Mouse (Mus musculus) embryonic stem cell, embryonic (primary cell): ENCODE results near the gene Amdhd1.
"Not testable (repeated sequence)": the region's sequence is repeated elsewhere in the genome, so short reads cannot be mapped to it uniquely, and the experiment has no call there.

Source experiments
- CTCF ChIA-PET, 4 experiments: fragments of 300-600 bp in 2 of 4; fragments of 350-600 bp in 2 of 4; sonication (Branson Sonifier 250); formaldehyde crosslinking; loops; one replicate each; lab custom pipeline; 2022; ENCODE audit warnings: inconsistent platforms in 2 of 4; lab: Charles Lee
- POLR2A ChIA-PET, 4 experiments: fragments of 300-600 bp in 2 of 4; fragments of 350-600 bp in 2 of 4; sonication (Branson Sonifier 250); formaldehyde crosslinking; loops; one replicate each; lab custom pipeline; 2022; ENCODE audit warnings: antibody characterized with exemption in 4 of 4, inconsistent platforms in 1 of 4; lab: Charles Lee

The Amdhd1 gene

DNA sequence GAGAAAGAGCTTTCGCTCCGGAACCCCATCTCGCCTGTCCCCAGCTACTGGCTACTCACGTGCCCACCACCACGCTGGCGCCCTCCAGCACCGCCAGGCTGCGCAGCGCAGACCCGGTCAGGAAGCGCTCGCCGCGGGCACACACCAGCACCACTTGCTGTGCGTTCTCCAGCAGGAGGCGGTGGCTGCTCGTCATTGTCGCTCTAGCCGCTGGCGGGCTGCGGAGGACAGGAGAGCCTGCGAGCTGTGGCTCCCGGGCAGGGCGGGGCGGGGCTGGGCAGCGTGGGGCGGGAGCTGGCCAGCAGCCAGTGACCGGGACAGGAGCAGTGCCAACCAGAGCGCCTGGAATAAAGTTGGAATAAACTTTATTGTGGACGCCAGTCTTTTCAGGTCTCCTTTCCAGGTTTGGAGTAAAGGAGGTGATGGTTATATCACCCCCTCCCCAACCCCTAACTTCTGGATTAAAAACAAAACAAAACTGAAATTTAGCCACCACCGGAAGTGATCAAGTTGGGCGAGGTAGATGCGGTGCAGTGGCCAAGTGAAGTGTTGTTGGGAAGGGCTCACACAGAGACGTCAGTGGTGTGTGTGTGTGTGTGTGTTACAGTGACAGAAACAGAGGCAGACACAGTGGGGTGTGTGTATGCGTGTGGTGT is at the start of gene Amdhd1:
Gene Amdhd1, minus strand, starts transcription at position 259 of the 656 bp plus-strand sequence.
- CTCF ChIA-PET: interaction anchor here in 3 of 4 experiments (0.5 to 2.1 kb wide), 10 partner anchors 9 to 380 kb away, joined by 3 to 15 read pairs (median 4); no protein-coding TSS in a partner anchor
- POLR2A ChIA-PET: interaction anchor here in 3 of 4 experiments (0.7 to 1.8 kb wide), 9 partner anchors 9 to 107 kb away, joined by 3 to 8 read pairs (median 3); no protein-coding TSS in a partner anchor

GRCm38 (mm10) chr10:93589281-93589848 is 49.5 kb upstream of the Amdhd1 start, which contains the start of gene Snrpf:
Snrpf (minus strand) TSS chr10:93589706.
- CTCF ChIA-PET: interaction anchor here in 1 of 4 experiments (0.6 kb wide), 1 partner anchor 17 kb away, joined by 4 read pairs; no protein-coding TSS in a partner anchor
- POLR2A ChIA-PET: interaction anchor here (0.5 to 2.0 kb wide), 15 partner anchors 12 to 287 kb away, joined by 3 to 9 read pairs (median 4); partner anchors contain the start of gene Lta4h (in 1 of the 4)

DNA sequence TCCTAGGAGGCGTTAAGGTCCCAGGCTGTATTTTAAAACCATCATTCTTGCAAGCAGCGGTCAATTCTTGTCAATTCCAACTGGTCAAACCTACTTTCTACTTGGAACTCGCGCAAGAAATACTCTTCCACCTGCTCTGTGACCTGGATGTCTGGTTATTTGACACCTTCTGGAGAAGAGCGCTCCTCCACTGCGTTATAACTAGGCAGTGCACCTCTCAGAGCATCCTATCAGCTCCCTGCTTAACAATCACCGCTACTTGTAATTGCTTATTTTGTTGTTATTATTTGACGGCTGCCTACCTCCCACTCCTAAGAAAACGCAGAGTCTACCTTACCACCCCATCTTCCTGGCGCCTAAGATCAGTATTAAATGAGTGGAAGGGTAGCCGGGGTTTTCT is 49.0 kb upstream of the Amdhd1 start:
- CTCF ChIA-PET: interaction anchor here in 1 of 4 experiments (1.3 kb wide), 1 partner anchor 188 kb away, joined by 3 read pairs; no protein-coding TSS in a partner anchor
- POLR2A ChIA-PET: interaction anchor here in 2 of 4 experiments (0.6 to 2.0 kb wide), 11 partner anchors 11 to 263 kb away, joined by 3 to 9 read pairs (median 4); partner anchors contain the start of gene Lta4h (in 1 of the 2)

GRCm38 (mm10) chr10:93577271-93577886 is 37.5 kb upstream of the Amdhd1 start:
- POLR2A ChIA-PET: interaction anchor here (0.6 to 2.1 kb wide), 8 partner anchors 7 to 313 kb away, joined by 3 to 9 read pairs (median 4); no protein-coding TSS in a partner anchor
- CTCF ChIA-PET: interaction anchor here (0.5 to 4.0 kb wide), 18 partner anchors 10 to 1868 kb away, joined by 3 to 24 read pairs (median 4); partner anchors contain the start of gene Amdhd1 (in 1 of the 4)

DNA sequence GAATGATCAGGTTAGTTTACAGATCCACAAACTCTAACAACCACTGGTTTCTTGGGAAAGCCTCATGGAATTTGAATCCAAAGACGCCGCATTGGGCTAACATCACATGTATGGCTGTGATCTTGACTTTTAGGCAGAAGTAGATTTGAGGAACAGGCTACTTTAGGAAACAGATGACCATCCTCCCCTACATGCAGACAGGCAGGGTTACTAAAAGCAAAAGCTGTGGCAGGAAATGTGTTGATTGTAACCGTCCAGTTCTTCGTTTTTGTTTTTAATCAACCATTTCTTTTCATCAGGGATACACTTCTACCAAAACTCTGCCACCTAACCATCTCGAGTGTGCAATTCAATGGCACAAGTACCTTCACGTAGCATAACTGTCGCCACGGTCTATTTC is 36.1 kb upstream of the Amdhd1 start:
- ChIA-PET CTCF (interaction anchor here in 3 of 4 experiments (0.7 to 4.0 kb wide), 3 partner anchors 27 to 90 kb away, joined by 3 to 24 read pairs (median 4); no protein-coding TSS in a partner anchor), POLR2A (interaction anchor here in 1 of 4 experiments (0.8 to 1.3 kb wide), 2 partner anchors 9 kb away, joined by 3 read pairs; no protein-coding TSS in a partner anchor)

GRCm38 (mm10) chr10:93574966-93575365 is 35.1 kb upstream of the Amdhd1 start:
- ChIA-PET CTCF (no interaction called here), POLR2A (interaction anchor here in 1 of 4 experiments (0.8 kb wide), 1 partner anchor 10 kb away, joined by 3 read pairs; no protein-coding TSS in a partner anchor)

- CTCF ChIA-PET: interaction anchor here (0.6 to 1.3 kb wide), 30 partner anchors 11 to 544 kb away, joined by 3 to 18 read pairs (median 5); no protein-coding TSS in a partner anchor
- POLR2A ChIA-PET: interaction anchor here in 2 of 4 experiments (0.6 to 2.2 kb wide), 7 partner anchors 13 to 810 kb away, joined by 3 to 6 read pairs (median 4); no protein-coding TSS in a partner anchor
These were observed 32.4 kb upstream of the Amdhd1 start for GRCm38 (mm10) chr10:93572209-93572608.

DNA sequence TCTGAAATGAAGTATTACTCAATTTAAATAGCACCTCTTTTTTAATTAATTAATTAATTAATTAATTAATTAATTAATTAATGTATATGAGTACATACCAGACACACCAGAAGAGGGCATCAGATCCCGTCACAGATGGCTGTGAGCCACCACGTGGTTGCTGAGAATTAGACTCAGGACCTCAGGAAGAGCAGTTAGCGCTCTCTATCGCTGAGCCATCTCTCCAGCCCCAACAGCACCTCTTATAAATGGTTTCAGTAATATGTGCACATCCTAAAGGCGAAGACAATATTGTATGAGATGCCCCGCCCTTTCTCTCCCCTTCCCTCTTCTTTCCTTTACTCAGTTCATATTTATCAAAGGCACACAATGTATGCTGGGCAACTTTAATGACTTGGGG is 28.8 kb upstream of the Amdhd1 start:
- ChIA-PET POLR2A (interaction anchor here in 1 of 4 experiments (1.0 to 1.1 kb wide), 2 partner anchors 9 to 17 kb away, joined by 3 to 4 read pairs; no protein-coding TSS in a partner anchor), CTCF (interaction anchor here in 1 of 4 experiments (0.9 to 1.5 kb wide), 2 partner anchors 18 to 83 kb away, joined by 4 to 6 read pairs; no protein-coding TSS in a partner anchor)

DNA sequence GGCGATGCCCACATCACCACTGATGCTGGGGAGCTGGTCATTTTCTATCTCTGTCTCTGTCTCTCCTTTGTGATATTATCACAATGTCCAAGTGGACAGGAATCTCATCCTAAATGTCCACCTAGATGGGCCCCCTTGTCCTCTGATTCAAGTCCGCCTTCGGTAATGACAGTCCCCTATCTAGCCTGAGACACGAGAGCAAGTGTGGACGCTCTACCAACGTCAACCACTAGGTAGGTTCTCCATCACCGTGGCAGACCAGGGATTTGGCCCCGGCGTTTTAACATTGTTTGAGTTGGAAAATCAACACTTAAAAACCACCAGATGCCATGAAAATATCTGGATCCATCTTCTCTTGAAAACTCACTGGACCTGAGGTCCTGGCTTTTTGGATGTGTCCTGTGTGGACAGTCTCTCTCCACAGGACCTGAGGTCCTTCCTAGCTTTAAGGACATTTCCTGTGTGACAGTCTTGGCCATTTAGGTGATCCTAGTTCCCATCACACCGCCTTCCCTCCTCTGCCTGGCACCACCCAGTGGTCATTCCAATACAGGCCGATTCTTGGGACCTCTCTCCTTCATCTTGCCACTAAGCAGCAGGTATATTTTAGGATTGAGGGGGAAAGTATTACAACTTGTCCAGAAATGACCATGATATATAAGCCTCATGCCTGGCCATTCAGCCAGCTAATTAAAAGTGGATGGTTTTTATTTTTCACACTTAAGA is 28.2 kb upstream of the Amdhd1 start:
- CTCF ChIA-PET: no interaction called here
- POLR2A ChIA-PET: interaction anchor here in 3 of 4 experiments (0.5 to 1.1 kb wide), 3 partner anchors 10 to 265 kb away, joined by 3 to 6 read pairs (median 3); no protein-coding TSS in a partner anchor

DNA sequence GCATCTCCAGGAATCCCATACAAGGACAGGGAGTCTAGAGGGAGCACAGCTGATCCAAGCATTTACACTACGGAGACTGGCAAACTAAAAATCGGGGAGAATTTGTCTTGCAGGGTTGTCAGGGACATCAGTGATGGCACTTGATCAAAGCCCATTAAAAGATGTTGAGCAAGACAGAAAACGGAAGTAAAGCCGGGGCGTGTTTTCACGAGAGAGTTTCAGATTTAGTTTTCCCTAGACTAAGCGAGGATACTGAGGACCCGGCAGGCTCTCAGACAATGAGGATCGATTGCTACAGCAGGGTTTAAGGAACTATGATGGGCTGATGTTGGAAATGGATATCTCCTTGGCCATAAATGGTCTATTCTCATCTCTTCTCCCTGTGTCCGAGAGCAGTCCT is 27.2 kb upstream of the Amdhd1 start:
- CTCF ChIA-PET: interaction anchor here in 1 of 4 experiments (1.2 kb wide), 1 partner anchor 18 kb away, joined by 4 read pairs; no protein-coding TSS in a partner anchor

GRCm38 (mm10) chr10:93564518-93565090 is 24.8 kb upstream of the Amdhd1 start:
- POLR2A ChIA-PET: no interaction called here
- CTCF ChIA-PET: interaction anchor here in 1 of 4 experiments (1.3 kb wide), 1 partner anchor 13 kb away, joined by 3 read pairs; no protein-coding TSS in a partner anchor

More for the DNA sequence above, 27.2 kb upstream of the Amdhd1 start:
- POLR2A ChIA-PET: no interaction called here

DNA sequence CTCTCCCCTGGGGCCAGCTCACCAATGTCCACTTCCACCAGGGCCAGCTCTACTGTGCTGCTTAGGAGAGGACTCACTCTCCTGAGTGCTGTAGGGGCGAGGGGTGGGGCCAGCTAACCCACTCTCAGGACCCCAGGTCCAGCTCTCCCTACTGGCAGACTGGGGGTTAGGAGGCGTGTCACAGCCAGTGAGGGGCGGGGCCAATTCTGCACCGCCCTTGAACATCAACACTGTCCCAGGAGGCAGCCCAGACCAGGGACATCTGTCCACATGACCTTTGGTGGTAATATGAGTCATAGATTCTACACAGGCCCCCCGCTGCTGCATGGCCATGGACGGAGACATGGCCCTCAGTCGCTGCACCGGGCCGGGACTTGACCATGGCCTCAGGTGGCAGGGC is 20.0 kb upstream of the Amdhd1 start:
- ChIA-PET CTCF (interaction anchor here in 3 of 4 experiments (0.6 to 2.0 kb wide), 11 partner anchors 10 to 260 kb away, joined by 3 to 21 read pairs (median 5); no protein-coding TSS in a partner anchor), POLR2A (interaction anchor here in 2 of 4 experiments (0.5 to 3.0 kb wide), 5 partner anchors 11 to 1835 kb away, joined by 3 to 17 read pairs (median 4); partner anchors contain the start of gene Ccdc38 (in 1 of the 2))

DNA sequence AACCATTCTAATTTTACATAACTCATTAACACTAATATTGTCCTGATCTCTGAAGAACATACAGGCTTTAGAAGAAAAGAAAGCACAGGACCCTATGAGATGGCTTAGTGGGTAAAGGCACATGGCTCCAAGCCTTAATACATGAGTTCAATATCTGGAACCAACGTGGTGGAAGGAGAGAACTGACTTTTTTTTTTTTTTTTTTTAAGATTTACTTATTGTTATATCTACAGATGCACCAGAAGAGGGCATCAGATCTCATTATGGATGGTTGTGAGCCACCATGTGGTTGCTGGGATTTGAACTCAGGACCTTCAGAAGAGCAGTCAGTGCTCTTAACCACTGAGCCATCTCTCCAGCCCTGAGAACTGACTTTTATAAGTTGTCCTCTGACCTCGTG is 18.1 kb upstream of the Amdhd1 start:
- CTCF ChIA-PET: interaction anchor here in 1 of 4 experiments (0.6 kb wide), 1 partner anchor 95 kb away, joined by 6 read pairs; no protein-coding TSS in a partner anchor

DNA sequence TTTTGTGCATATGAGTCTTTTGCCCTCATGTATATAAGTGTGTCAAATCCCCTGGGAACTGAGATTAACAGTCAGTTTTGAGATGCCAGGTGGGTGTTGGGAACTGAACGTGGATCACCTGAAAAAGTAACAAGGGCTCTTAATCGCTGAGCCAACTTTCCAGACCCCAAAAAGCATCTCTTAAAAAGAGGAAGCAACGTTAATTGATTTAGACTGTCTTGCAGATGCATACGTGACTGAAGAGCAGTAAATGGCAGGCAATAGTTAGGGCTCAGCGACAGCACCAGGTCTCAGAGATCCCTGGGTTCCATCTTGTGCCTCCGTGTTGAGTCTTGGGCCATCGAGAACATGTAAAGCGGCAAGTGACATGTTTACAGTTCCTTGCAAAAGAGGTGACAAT is 12.8 kb upstream of the Amdhd1 start:
- ChIA-PET CTCF (no interaction called here), POLR2A (no interaction called here)

More for the DNA sequence above, 18.1 kb upstream of the Amdhd1 start:
- POLR2A ChIA-PET: not testable (repeated sequence)

DNA sequence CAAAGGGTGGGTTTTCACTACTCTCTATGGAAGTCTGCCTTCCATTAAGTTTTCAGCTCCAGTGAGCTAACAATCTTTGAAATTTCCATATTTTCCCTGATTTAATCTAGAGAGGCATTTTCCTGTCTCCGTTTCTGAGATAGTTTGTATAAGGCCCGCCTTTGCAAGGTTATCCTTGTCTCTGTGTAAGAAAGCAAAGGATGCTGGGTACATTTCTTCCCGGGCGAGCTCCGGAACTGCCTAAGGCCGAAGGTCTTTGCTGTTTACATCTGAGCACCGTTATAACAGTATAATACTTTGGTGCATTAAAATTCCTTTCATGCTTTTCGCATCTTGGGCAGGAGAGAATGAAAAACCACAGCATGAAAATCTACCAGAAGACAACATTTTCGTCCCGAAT is 10.0 kb upstream of the Amdhd1 start:
- CTCF ChIA-PET: interaction anchor here (0.5 to 5.6 kb wide), 35 partner anchors 10 to 547 kb away, joined by 3 to 48 read pairs (median 4); partner anchors contain the start of genes Amdhd1 (in 2 of the 4), Ccdc38 (in 1 of the 4) and Lta4h (in 1 of the 4)
- POLR2A ChIA-PET: interaction anchor here in 3 of 4 experiments (0.6 to 2.6 kb wide), 11 partner anchors 10 to 318 kb away, joined by 3 to 17 read pairs (median 5); partner anchors contain the start of genes Amdhd1 (in 3 of the 3) and Ccdc38 (in 1 of the 3)

DNA sequence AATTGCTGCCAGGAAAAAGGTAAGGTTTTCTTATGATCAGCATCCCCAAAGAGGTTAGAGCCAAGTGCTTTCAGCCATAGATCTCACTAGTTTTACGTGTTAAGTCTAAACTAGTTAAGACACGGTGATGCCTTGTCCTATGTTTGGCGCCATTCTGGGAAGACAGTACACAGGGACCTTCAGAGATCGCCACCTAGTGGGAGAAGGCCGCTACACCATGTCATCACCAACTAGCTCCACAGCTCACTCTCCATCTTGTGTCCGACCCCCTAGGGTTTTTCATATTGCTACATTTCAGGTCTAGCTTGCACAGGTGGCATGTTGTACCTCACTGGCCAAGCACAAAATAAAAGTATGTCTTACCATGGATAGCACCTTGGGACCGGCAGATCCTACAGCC is 9.2 kb upstream of the Amdhd1 start:
- POLR2A ChIA-PET: interaction anchor here in 3 of 4 experiments (0.5 to 2.6 kb wide), 19 partner anchors 9 to 179 kb away, joined by 3 to 17 read pairs (median 4); partner anchors contain the start of genes Amdhd1 (in 3 of the 3), Lta4h (in 2 of the 3), Ccdc38 (in 1 of the 3) and Hal (in 1 of the 3)
- CTCF ChIA-PET: interaction anchor here (0.5 to 5.6 kb wide), 43 partner anchors 9 to 519 kb away, joined by 3 to 48 read pairs (median 4); partner anchors contain the start of genes Amdhd1 (in 2 of the 4), Lta4h (in 2 of the 4), Ccdc38 (in 1 of the 4) and Cdk17 (in 1 of the 4)
